ENCODE assay signal across 15 mouse cellular contexts in genomic region chr15:84115727-84116126, GRCm38 (mm10). TPM values are rescaled to one million over a fixed set of nuclear protein-coding genes. Genes with fewer than 3 reads are reported as not detected.
DNase-seq lines count a peak whose midpoint lies in the region; TF ChIP-seq lines count a peak whose summit lies in the region.
"Had no signal": no experiment of that assay in that cellular context is flagged by ENCODE, and none has a peak within 500 bp of the region (broad histone marks: within the 10 kb centered on the region; RNA-seq: fewer than 3 reads in every experiment).

No protein-coding gene starts in this region.

- H3K4me3 ChIP-seq in gastrocnemius, adult 2 months = no peak overlapping the region
- no peak overlapping the region for H3K4me3 ChIP-seq in left cerebral cortex, adult 2 months
- H3K4me3 ChIP-seq in ES-Bruce4 (ENCODE audit: low read depth, low read length) = no peak overlapping the region
- H3K4me3 ChIP-seq: heart, embryonic 10.5 days; liver, embryonic 15.5 days had no signal

- intact Hi-C loops in gastrocnemius, adult 2 months (cut with DNase I) = loop anchor here (5.0 kb wide), 1 partner anchor 497 kb away; no protein-coding TSS in a partner anchor
- intact Hi-C loops in left cerebral cortex, adult 2 months (cut with DNase I) = loop anchor here (5.0 kb wide), 1 partner anchor 517 kb away; no protein-coding TSS in a partner anchor
- intact Hi-C loops in left cerebral cortex, postnatal 36 days (cut with DNase I) = loop anchor here (5.0 kb wide), 1 partner anchor 517 kb away; no protein-coding TSS in a partner anchor

- H3K4me1 ChIP-seq in ES-Bruce4 (ENCODE audit: control insufficient read depth, insufficient read depth, low read length) = no peaks in the 10 kb centered on the region
- H3K4me1 ChIP-seq: heart, embryonic 10.5 days; liver, embryonic 15.5 days had no signal

- TF ChIP-seq EP300 in ES-Bruce4 (IDR thresholded peaks at IDR 0.05; ENCODE audit: insufficient read depth, low read depth, low read length) = no peak

- no peaks in the 10 kb centered on the region for H3K27me3 ChIP-seq in ES-Bruce4 (ENCODE audit: control insufficient read depth, insufficient read depth, low read length, poor library complexity, severe bottlenecking)
- H3K27me3 ChIP-seq: liver, embryonic 15.5 days had no signal

- H3K9me3 ChIP-seq in ES-Bruce4 (replicated peaks; ENCODE audit: control insufficient read depth, insufficient read depth, low read length, poor library complexity, severe bottlenecking) = no peaks in the 10 kb centered on the region
- H3K9me3 ChIP-seq: heart, embryonic 10.5 days; liver, embryonic 15.5 days had no signal

- H3K36me3 ChIP-seq in ES-Bruce4 (ENCODE audit: control insufficient read depth, insufficient read depth, low read length, poor library complexity, severe bottlenecking) = no peaks in the 10 kb centered on the region
- H3K36me3 ChIP-seq: heart, embryonic 10.5 days; liver, embryonic 15.5 days had no signal

- no peak for DNase-seq in gastrocnemius, adult 2 months
- no peak for DNase-seq in gastrocnemius, postnatal 10 days
- no peak for DNase-seq in left cerebral cortex, adult 2 months (ENCODE audit: extremely low spot score in 1 of 2, low spot score in 2 of 2)
- no peak for DNase-seq in left cerebral cortex, postnatal 36 days (ENCODE audit: low spot score in 2 of 2)
- peak; percentile 34 for DNase-seq in embryo, embryonic 11 days
- DNase-seq in adrenal gland, postnatal 14 days = no peak
- DNase-seq in neural tube, embryonic 10.5 days (ENCODE audit: extremely low spot score, low spot score) = no peak

- H3K27ac ChIP-seq in gastrocnemius, adult 2 months = no peak overlapping the region
- no peak overlapping the region for H3K27ac ChIP-seq in left cerebral cortex, adult 2 months
- no peak overlapping the region for H3K27ac ChIP-seq in ES-Bruce4 (ENCODE audit: insufficient read depth, low read length)
- H3K27ac ChIP-seq: heart, embryonic 10.5 days; liver, embryonic 15.5 days had no signal

- no peak for TF ChIP-seq POLR2A in ES-Bruce4 (IDR thresholded peaks at IDR 0.05; ENCODE audit: insufficient read depth, low read length)

- TF ChIP-seq CTCF in gastrocnemius, adult 2 months (IDR thresholded peaks at IDR 0.05) = peak; percentile 46
- TF ChIP-seq CTCF in left cerebral cortex, adult 2 months (IDR thresholded peaks at IDR 0.05) = peak; percentile 44
- peak; percentile 59 for TF ChIP-seq CTCF in ES-Bruce4 (IDR thresholded peaks at IDR 0.05; ENCODE audit: low read depth, low read length)

- H3K9ac ChIP-seq in ES-Bruce4 (ENCODE audit: low read depth, poor library complexity, severe bottlenecking) = no peak overlapping the region
- H3K9ac ChIP-seq: liver, embryonic 15.5 days had no signal

RNA-seq across cellular contexts. Expression of gene Pnpla5, which starts 7.2 kb away (rescaled TPM):
- total RNA-seq in gastrocnemius, adult 2 months (2021) = under 1 TPM in 1 of 2 experiments, not detected in 1; 0.14 TPM
- total RNA-seq in gastrocnemius, postnatal 10 days (2021) = not detected
- not detected for total RNA-seq in left cerebral cortex, adult 2 months (2021)
- total RNA-seq in left cerebral cortex, postnatal 36 days (2021) = not detected
- polyA plus RNA-seq in ES-Bruce4 (2011; ENCODE audit: insufficient read depth, insufficient read length, low read depth, missing spikeins) = not detected in 2 replicates
- total RNA-seq in adrenal gland, postnatal 14 days (2021) = 0.19 TPM in 1 of 2 replicates, not detected in the other
- total RNA-seq: layer of hippocampus, postnatal 14 days; monocyte, adult 5-6 weeks had no signal
- polyA plus RNA-seq: CD4-positive, CD25-positive, alpha-beta regulatory T cell, adult 4 months; embryonic facial prominence, embryonic 14.5 days; heart, embryonic 10.5 days; inflammation-experienced regulatory T-cells, adult 6 months; liver, embryonic 15.5 days had no signal

RNA-seq across cellular contexts. Expression of gene Sult4a1, which starts 10.2 kb away (rescaled TPM):
- not detected for total RNA-seq in gastrocnemius, adult 2 months (2021)
- total RNA-seq in gastrocnemius, postnatal 10 days (2021) = under 1 TPM; 0.36 to 0.38 TPM
- total RNA-seq in left cerebral cortex, adult 2 months (2021) = 100 to 1,000 TPM; 434 to 449 TPM
- total RNA-seq in left cerebral cortex, postnatal 36 days (2021) = 100 to 1,000 TPM; 409 to 510 TPM
- 16.2 and 17.6 TPM in 2 replicates for polyA plus RNA-seq in ES-Bruce4 (2011; ENCODE audit: insufficient read depth, insufficient read length, low read depth, missing spikeins)
- 4.2 and 8.4 TPM in 2 replicates for total RNA-seq in adrenal gland, postnatal 14 days (2021)
- polyA plus RNA-seq: CD4-positive, CD25-positive, alpha-beta regulatory T cell, adult 4 months had no signal

RNA-seq across cellular contexts. Expression of gene Efcab6, which starts 50.5 kb away (rescaled TPM):
- 1 to 10 TPM; 3.7 to 4.9 TPM for total RNA-seq in gastrocnemius, adult 2 months (2021)
- 1 to 10 TPM; 3.2 to 7.4 TPM for total RNA-seq in gastrocnemius, postnatal 10 days (2021)
- 10 to 100 TPM; 16.7 to 17.5 TPM for total RNA-seq in left cerebral cortex, adult 2 months (2021)
- 10 to 100 TPM; 13.0 to 13.7 TPM for total RNA-seq in left cerebral cortex, postnatal 36 days (2021)
- polyA plus RNA-seq in ES-Bruce4 (2011; ENCODE audit: insufficient read depth, insufficient read length, low read depth, missing spikeins) = 1.1 TPM in 1 of 2 replicates, not detected in the other
- not detected in 2 replicates for total RNA-seq in adrenal gland, postnatal 14 days (2021)
- polyA plus RNA-seq: CD4-positive, CD25-positive, alpha-beta regulatory T cell, adult 4 months; heart, embryonic 10.5 days; inflammation-experienced regulatory T-cells, adult 6 months; liver, embryonic 15.5 days had no signal

RNA-seq across cellular contexts. Expression of gene Pnpla3, which starts 51.9 kb away (rescaled TPM):
- 10 to 100 TPM in 1 of 2 experiments, 1 to 10 TPM in 1; 1.8 to 18.9 TPM for total RNA-seq in gastrocnemius, adult 2 months (2021)
- 1 to 10 TPM; 3.7 to 4.5 TPM for total RNA-seq in gastrocnemius, postnatal 10 days (2021)
- 10 to 100 TPM; 10.9 to 12.0 TPM for total RNA-seq in left cerebral cortex, adult 2 months (2021)
- 10 to 100 TPM; 10.7 to 11.3 TPM for total RNA-seq in left cerebral cortex, postnatal 36 days (2021)
- 0.61 and 0.68 TPM in 2 replicates for polyA plus RNA-seq in ES-Bruce4 (2011; ENCODE audit: insufficient read depth, insufficient read length, low read depth, missing spikeins)
- total RNA-seq in adrenal gland, postnatal 14 days (2021) = 65.0 and 67.7 TPM in 2 replicates
- total RNA-seq: monocyte, adult 5-6 weeks had no signal

Comparison
In these comparisons a context has a peak if more than half of its experiments do, and no peak if none do; other contexts are left out.
1. RNA of gene Sult4a1, which starts 10.2 kb away (total RNA-seq): 409 to 510 TPM in left cerebral cortex, postnatal 36 days and 434 to 449 TPM in left cerebral cortex, adult 2 months; 4.2 to 8.4 TPM in adrenal gland, postnatal 14 days, 0.36 to 0.38 TPM in gastrocnemius, postnatal 10 days and not detected in gastrocnemius, adult 2 months; every median in the first group is over 10 times any median in the second.
2. Peak in every context shown above with its lines, with median percentiles within 50 percentile points of each other: CTCF ChIP-seq.